Mouse (Mus musculus): ENCODE measurements at regions not wholly inside any gene's neighbourhood (a gene's known extent, or its start where the extent isn't known, plus 50 kb on each side); places are given as distances from the start of the nearest gene placed in this dataset.

- no peak for DNase-seq (ENCODE audit: low read depth, low spot score)
These were observed 82.0 kb downstream of the Cth start for GRCm38 (mm10) chr3:157842872-157843271.

- DNase-seq (ENCODE audit: low read depth, low spot score), result no peak
These were observed 83.6 kb downstream of the Cth start for GRCm38 (mm10) chr3:157841164-157841719.

- DNase-seq (ENCODE audit: low read depth, low spot score), result no peak
These were observed 120.6 kb downstream of the Cth start for GRCm38 (mm10) chr3:157804307-157804706.

GRCm38 (mm10) chr3:157803356-157803755 is 121.5 kb downstream of the Cth start:
- no peak for DNase-seq (ENCODE audit: low read depth, low spot score)

- DNase-seq (ENCODE audit: low read depth, low spot score), result no peak
These were observed 137.2 kb downstream of the Cth start for GRCm38 (mm10) chr3:157787559-157788256.

- no peak for DNase-seq (ENCODE audit: low read depth, low spot score)
These were observed 143.8 kb downstream of the Cth start for GRCm38 (mm10) chr3:157781071-157781470.

GRCm38 (mm10) chr3:157777779-157778178 is 147.1 kb downstream of the Cth start:
- no peak for DNase-seq (ENCODE audit: low read depth, low spot score)

GRCm38 (mm10) chr3:157763487-157764199 is 161.2 kb downstream of the Cth start:
- DNase-seq (ENCODE audit: low read depth, low spot score), result no peak

- DNase-seq (ENCODE audit: low read depth, low spot score), result no peak
These were observed 165.0 kb downstream of the Cth start for GRCm38 (mm10) chr3:157759856-157760255.

GRCm38 (mm10) chr3:157754826-157755225 is 170.1 kb downstream of the Cth start:
- DNase-seq (ENCODE audit: low read depth, low spot score), result no peak

GRCm38 (mm10) chr3:157750266-157750665 is 174.6 kb downstream of the Cth start:
- DNase-seq (ENCODE audit: low read depth, low spot score), result no peak

- no peak for DNase-seq (ENCODE audit: low read depth, low spot score)
These were observed 176.4 kb downstream of the Cth start for GRCm38 (mm10) chr3:157748395-157749037.

- DNase-seq (ENCODE audit: low read depth, low spot score), result no peak
These were observed 176.3 kb downstream of the Ptger3 start for GRCm38 (mm10) chr3:157743000-157743399.

GRCm38 (mm10) chr3:157739628-157740294 is 173.1 kb downstream of the Ptger3 start:
- no peak for DNase-seq (ENCODE audit: low read depth, low spot score)

- DNase-seq (ENCODE audit: low read depth, low spot score), result no peak
These were observed 165.6 kb downstream of the Ptger3 start for GRCm38 (mm10) chr3:157732136-157732940.

GRCm38 (mm10) chr3:157729711-157730367 is 163.1 kb downstream of the Ptger3 start:
- DNase-seq (ENCODE audit: low read depth, low spot score), result no peak

GRCm38 (mm10) chr3:157724542-157724941 is 157.8 kb downstream of the Ptger3 start:
- DNase-seq (ENCODE audit: low read depth, low spot score), result no peak

- no peak for DNase-seq (ENCODE audit: low read depth, low spot score)
These were observed 156.5 kb downstream of the Ptger3 start for GRCm38 (mm10) chr3:157723184-157723583.

- peak; percentile 52 for DNase-seq (ENCODE audit: low read depth, low spot score)
These were observed 150.7 kb downstream of the Ptger3 start for GRCm38 (mm10) chr3:157717313-157717921.

GRCm38 (mm10) chr3:157714023-157714422 is 147.3 kb downstream of the Ptger3 start:
- DNase-seq (ENCODE audit: low read depth, low spot score), result no peak

Data from retina, postnatal 7 days (tissue).